In the genomic region with DNA sequence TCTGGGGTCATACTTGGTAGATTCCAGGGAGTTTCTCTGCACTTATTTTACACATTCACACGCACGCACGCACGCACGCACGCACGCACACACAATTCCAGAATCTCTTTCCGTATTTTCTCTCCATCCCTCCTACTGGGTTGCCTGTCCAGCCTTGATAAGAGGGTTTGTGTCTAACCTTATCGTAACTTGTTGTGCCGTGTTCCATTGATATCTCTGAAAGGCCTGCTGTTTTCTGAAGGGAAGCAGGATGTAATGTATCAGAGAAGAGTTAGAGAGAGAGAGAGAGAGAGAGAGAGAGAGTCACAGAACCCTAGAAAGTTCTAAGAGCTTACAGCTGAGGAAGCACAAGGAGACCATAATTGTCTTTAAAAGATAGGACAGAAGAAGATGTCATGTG, we compare ENCODE assay signal across 11 mouse cellular contexts.
A peak's percentile ranks its signal among the peaks of the same experiment; 100 is the strongest.
DNase-seq lines count a peak whose midpoint lies in the region; ATAC-seq and TF ChIP-seq lines count a peak whose summit lies in the region.
"Had no signal": no experiment of that assay in that cellular context is flagged by ENCODE, and none has a peak within 500 bp of the region (broad histone marks: within the 10 kb centered on the region; RNA-seq: fewer than 3 reads in every experiment).

No protein-coding gene starts in this region.

- H3K79me2 ChIP-seq in heart, adult 2 months (replicated peaks; ENCODE audit: control insufficient read depth, insufficient read depth, low read length): no peaks in the 10 kb centered on the region

- intact Hi-C loops in heart, adult 2 months (cut with DNase I): no loop called here

- peak overlapping the region; percentile 60 for H3K9ac ChIP-seq in heart, adult 2 months (ENCODE audit: low read depth, low read length)
- H3K9ac ChIP-seq in lung, embryonic 16.5 days (ENCODE audit: low read length): no peak overlapping the region
- no peak overlapping the region for H3K9ac ChIP-seq in intestine, postnatal 0 days (ENCODE audit: low read depth, low read length)
- no peak overlapping the region for H3K9ac ChIP-seq in stomach, embryonic 16.5 days (ENCODE audit: low read length)
- H3K9ac ChIP-seq: midbrain, embryonic 12.5 days had no signal

- H3K4me2 ChIP-seq in lung, embryonic 16.5 days (ENCODE audit: low read depth, low read length): peak overlapping the region; percentile 48
- peak overlapping the region; percentile 40; the same call in 1 of the 2 replicates for H3K4me2 ChIP-seq in intestine, postnatal 0 days (replicated peaks; ENCODE audit: low read depth)
- H3K4me2 ChIP-seq in stomach, embryonic 16.5 days (ENCODE audit: low read depth, low read length): no peak overlapping the region
- H3K4me2 ChIP-seq: midbrain, embryonic 12.5 days had no signal

- no peak for DNase-seq in heart, adult 2 months
- DNase-seq in heart, postnatal 4 days: no peak
- no peak for DNase-seq in lung, adult 2 months
- DNase-seq in urinary bladder, postnatal 10 days (ENCODE audit: low spot score): no peak
- DNase-seq: gastrocnemius, postnatal 36 days had no signal

- TF ChIP-seq EP300 in heart, adult 2 months (IDR thresholded peaks at IDR 0.05; ENCODE audit: insufficient read depth, low read depth, low read length): no peak

- ATAC-seq in lung, embryonic 16.5 days (ENCODE audit: low read depth): no peak
- ATAC-seq in intestine, postnatal 0 days: no peak
- no peak for ATAC-seq in stomach, embryonic 16.5 days (ENCODE audit: insufficient read depth, low FRiP score)
- no peak for ATAC-seq in granulocyte monocyte progenitor cell, adult 5-6 weeks (replicated peaks; ENCODE audit: poor library complexity, severe bottlenecking)

- H3K4me3 ChIP-seq in heart, adult 2 months: no peak overlapping the region
- H3K4me3 ChIP-seq in lung, embryonic 16.5 days (ENCODE audit: low read length): peak overlapping the region; percentile 27; the same call in 1 of the 2 replicates
- H3K4me3 ChIP-seq in lung, adult 2 months (replicated peaks; ENCODE audit: extremely low read depth, low read depth, low read length): no peak overlapping the region
- H3K4me3 ChIP-seq in intestine, postnatal 0 days (ENCODE audit: low read depth, low read length): no peak overlapping the region
- 0 out of 2 replicates have a peak overlapping the region, but pooled peaks have one; percentile 14 for H3K4me3 ChIP-seq in stomach, embryonic 16.5 days (replicated peaks; ENCODE audit: low read length)
- H3K4me3 ChIP-seq: left cerebral cortex, adult 2 months; midbrain, embryonic 12.5 days had no signal

- H3K9me3 ChIP-seq in lung, embryonic 16.5 days (ENCODE audit: control insufficient read depth, low read length): no peaks in the 10 kb centered on the region
- H3K9me3 ChIP-seq in intestine, postnatal 0 days (ENCODE audit: control insufficient read depth): no peaks in the 10 kb centered on the region
- no peaks in the 10 kb centered on the region for H3K9me3 ChIP-seq in stomach, embryonic 16.5 days (replicated peaks; ENCODE audit: control insufficient read depth, low read length)
- H3K9me3 ChIP-seq: midbrain, embryonic 12.5 days had no signal

- H3K4me1 ChIP-seq in heart, adult 2 months (ENCODE audit: control insufficient read depth, insufficient read depth, low read length): peaks cover 2% of the 10 kb centered on the region
- no peaks in the 10 kb centered on the region for H3K4me1 ChIP-seq in lung, embryonic 16.5 days (replicated peaks; ENCODE audit: control insufficient read depth, insufficient read depth, low read length)
- no peaks in the 10 kb centered on the region for H3K4me1 ChIP-seq in lung, adult 2 months (ENCODE audit: control insufficient read depth, insufficient read depth, low read length)
- no peaks in the 10 kb centered on the region for H3K4me1 ChIP-seq in intestine, postnatal 0 days (replicated peaks; ENCODE audit: control insufficient read depth, insufficient read depth, low read length)
- no peaks in the 10 kb centered on the region for H3K4me1 ChIP-seq in stomach, embryonic 16.5 days (ENCODE audit: control insufficient read depth, insufficient read depth, low read length)
- H3K4me1 ChIP-seq: midbrain, embryonic 12.5 days had no signal

- TF ChIP-seq CTCF in heart, adult 2 months (IDR thresholded peaks at IDR 0.05): no peak
- TF ChIP-seq CTCF in lung, adult 2 months (IDR thresholded peaks at IDR 0.05; ENCODE audit: insufficient read depth, low read length): no peak
- TF ChIP-seq CTCF in intestine, postnatal 0 days (IDR thresholded peaks at IDR 0.05; ENCODE audit: low read depth): no peak

- H3K27me3 ChIP-seq in heart, adult 2 months (ENCODE audit: control insufficient read depth, insufficient read depth, low read length): no peaks in the 10 kb centered on the region
- H3K27me3 ChIP-seq in lung, embryonic 16.5 days (ENCODE audit: control insufficient read depth, insufficient read depth, low read depth, low read length): no peaks in the 10 kb centered on the region
- no peaks in the 10 kb centered on the region for H3K27me3 ChIP-seq in intestine, postnatal 0 days (replicated peaks; ENCODE audit: control insufficient read depth, insufficient read depth, low read length)
- H3K27me3 ChIP-seq in stomach, embryonic 16.5 days (ENCODE audit: control insufficient read depth, insufficient read depth, low read length): no peaks in the 10 kb centered on the region

- 28% methylated on average over 10 of the region's 10 CpGs for WGBS in heart, adult 2 months
- WGBS in lung, embryonic 16.5 days: 73% methylated on average over 10 of the region's 10 CpGs
- WGBS in lung, adult 2 months: 79% methylated on average over 10 of the region's 10 CpGs
- WGBS in intestine, postnatal 0 days: 76% methylated on average over 10 of the region's 10 CpGs
- 85% methylated on average over 10 of the region's 10 CpGs for WGBS in stomach, embryonic 16.5 days

- TF ChIP-seq POLR2A in heart, adult 2 months (IDR thresholded peaks at IDR 0.05; ENCODE audit: insufficient read depth, low read depth, low read length): no peak
- no peak for TF ChIP-seq POLR2A in lung, adult 2 months (IDR thresholded peaks at IDR 0.05; ENCODE audit: borderline replicate concordance, extremely low read depth, low read depth, low read length)

- no peak overlapping the region for H3K27ac ChIP-seq in heart, adult 2 months
- no peak overlapping the region for H3K27ac ChIP-seq in lung, embryonic 16.5 days (ENCODE audit: low read length)
- H3K27ac ChIP-seq in intestine, postnatal 0 days (ENCODE audit: low read depth, low read length): no peak overlapping the region
- H3K27ac ChIP-seq in stomach, embryonic 16.5 days (ENCODE audit: low read length): no peak overlapping the region
- H3K27ac ChIP-seq: left cerebral cortex, adult 2 months; midbrain, embryonic 12.5 days had no signal

- H3K36me3 ChIP-seq in heart, adult 2 months (ENCODE audit: control insufficient read depth, insufficient read depth, low read length): no peaks in the 10 kb centered on the region
- no peaks in the 10 kb centered on the region for H3K36me3 ChIP-seq in lung, embryonic 16.5 days (ENCODE audit: control insufficient read depth, insufficient read depth, low read length)
- no peaks in the 10 kb centered on the region for H3K36me3 ChIP-seq in intestine, postnatal 0 days (ENCODE audit: control insufficient read depth, insufficient read depth)
- no peaks in the 10 kb centered on the region for H3K36me3 ChIP-seq in stomach, embryonic 16.5 days (ENCODE audit: control insufficient read depth, insufficient read depth, low read length)
- H3K36me3 ChIP-seq: midbrain, embryonic 12.5 days had no signal

Comparison
In these comparisons a context has a peak if more than half of its experiments do, and no peak if none do; other contexts are left out.
1. H3K4me3 ChIP-seq: peak in lung, embryonic 16.5 days (single experiment) and stomach, embryonic 16.5 days (single experiment); none in heart, adult 2 months (single experiment), lung, adult 2 months (single experiment) and intestine, postnatal 0 days (single experiment).